Mouse (Mus musculus) left cerebral cortex, adult 18-20 months (tissue): ENCODE measurements around the gene Mrps27. TPM values are rescaled to one million over a fixed set of nuclear protein-coding genes. Genes with fewer than 3 reads are reported as not detected.
"Not testable (repeated sequence)": the region's sequence is repeated elsewhere in the genome, so short reads cannot be mapped to it uniquely, and the experiment has no call there.

Experiments used
- DNase-seq, 2 experiments: peaks; one replicate each; pipeline ENCODE4 v3.0.0; 2021 to 2022; ENCODE audit warnings: low spot score in 2 of 2, mixed read lengths in 1 of 2
- long read RNA-seq, 2 experiments: library from polyadenylated mRNA; stranded (forward); transcript quantifications; one replicate each; pipeline ENCODE4 v2.0.0; 2021
- total RNA-seq, 2 experiments: library from RNA; stranded (reverse); gene quantifications; 2 replicates each; pipeline ENCODE4 v1.2.3; 2021

The Mrps27 gene
- 10 to 100 TPM; 28.3 to 29.5 TPM for total RNA-seq
- long read RNA-seq, experiment 1, transcript Mrps27-201 (11 exons, 1,849 nt), result major isoform, 53 of 70 reads
- long read RNA-seq, experiment 1, partial matches to known transcripts, result 3 of 70 reads
- long read RNA-seq, experiment 1, other reads (novel, unspliced or antisense), result 14 of 70 reads
- long read RNA-seq, experiment 2, transcript Mrps27-201 (11 exons, 1,849 nt), result major isoform, 35 of 47 reads
- long read RNA-seq, experiment 2, partial matches to known transcripts, result 4 of 47 reads
- long read RNA-seq, experiment 2, other reads (novel, unspliced or antisense), result 8 of 47 reads

- peak; percentile 99 to 100 for DNase-seq
Observed at GRCm38 (mm10) chr13:99344599-99345575, at the start of gene Mrps27, which contains the start of gene Ptcd2. Gene Mrps27 (plus strand): TSS chr13:99344786. Gene Ptcd2 (minus strand): TSS chr13:99344705.

- peak in 1 of 2 experiments; percentile 36 for DNase-seq
Observed at GRCm38 (mm10) chr13:99299921-99300320, 44.7 kb upstream of the Mrps27 start.

- peak; percentile 56 to 64 for DNase-seq
Observed at GRCm38 (mm10) chr13:99303846-99304245, 40.7 kb upstream of the Mrps27 start.

GRCm38 (mm10) chr13:99304365-99304764 is 40.2 kb upstream of the Mrps27 start:
- DNase-seq, result no peak

GRCm38 (mm10) chr13:99305186-99305585 is 39.4 kb upstream of the Mrps27 start:
- DNase-seq, result no peak

GRCm38 (mm10) chr13:99306164-99306563 is 38.4 kb upstream of the Mrps27 start:
- no peak for DNase-seq

GRCm38 (mm10) chr13:99307930-99308359 is 36.6 kb upstream of the Mrps27 start:
- DNase-seq, result no peak

GRCm38 (mm10) chr13:99308393-99308792 is 36.2 kb upstream of the Mrps27 start:
- no peak for DNase-seq

- no peak for DNase-seq
Observed at GRCm38 (mm10) chr13:99314098-99314497, 30.5 kb upstream of the Mrps27 start.

- no peak for DNase-seq
Observed at GRCm38 (mm10) chr13:99314657-99315181, 29.9 kb upstream of the Mrps27 start.

- no peak for DNase-seq
Observed at GRCm38 (mm10) chr13:99316366-99316765, 28.2 kb upstream of the Mrps27 start.

GRCm38 (mm10) chr13:99317058-99317457 is 27.5 kb upstream of the Mrps27 start:
- DNase-seq, result peak; percentile 62 to 67

GRCm38 (mm10) chr13:99320453-99320852 is 24.1 kb upstream of the Mrps27 start:
- no peak for DNase-seq

GRCm38 (mm10) chr13:99322915-99323314 is 21.7 kb upstream of the Mrps27 start:
- DNase-seq, result not testable (repeated sequence)

- no peak for DNase-seq
Observed at GRCm38 (mm10) chr13:99323632-99324336, 20.8 kb upstream of the Mrps27 start.

- not testable (repeated sequence) for DNase-seq
Observed at GRCm38 (mm10) chr13:99324337-99324685, 20.3 kb upstream of the Mrps27 start.

GRCm38 (mm10) chr13:99331255-99331654 is 13.3 kb upstream of the Mrps27 start:
- no peak for DNase-seq

- DNase-seq, result no peak
Observed at GRCm38 (mm10) chr13:99337510-99337909, 7.1 kb upstream of the Mrps27 start.

GRCm38 (mm10) chr13:99341504-99341903 is 3.1 kb upstream of the Mrps27 start:
- DNase-seq, result no peak

GRCm38 (mm10) chr13:99343876-99344598 is 549 bp upstream of the Mrps27 start:
- peak in 1 of 2 experiments; percentile 11 for DNase-seq
